Mouse (Mus musculus) spleen, adult 2 months (tissue): Measurements from ENCODE around the gene Nod1.

Source experiments
- CTCF ChIP-seq: fragments of 200-500 bp; IDR thresholded peaks from 2 replicates; pipeline ENCODE4 v1.5.1; 2011; ENCODE audit warnings: mild to moderate bottlenecking, inconsistent platforms; ENCODE audit not compliant: insufficient read depth, insufficient read length, insufficient replicate concordance; ENCODE audit errors: extremely low read depth
- POLR2A ChIP-seq: fragments of 200-500 bp; IDR thresholded peaks from 2 replicates; pipeline ENCODE4 v1.6.1; 2011; ENCODE audit warnings: low read depth, low read length, inconsistent platforms

DNA sequence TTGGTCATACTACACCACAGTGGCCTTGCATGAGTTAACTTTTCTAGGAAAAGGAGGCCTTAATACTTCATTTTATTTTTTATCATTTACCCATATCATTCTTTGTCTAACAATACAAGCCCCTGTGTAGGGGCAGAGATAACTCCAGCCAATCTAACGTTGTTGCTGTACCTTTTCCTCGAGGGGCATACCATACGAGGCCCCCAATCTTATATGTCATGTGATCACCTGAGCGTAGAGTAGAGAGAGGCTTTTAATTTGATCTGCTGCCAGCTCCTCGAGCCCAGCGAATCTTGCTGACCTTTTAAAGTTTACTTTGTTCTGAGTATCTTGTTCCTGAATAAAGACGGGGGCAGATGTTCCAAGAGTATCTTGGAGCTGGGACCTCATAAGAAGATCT, 40.1 kb upstream of the Nod1 start:
- TF ChIP-seq POLR2A: no peak
- no peak for TF ChIP-seq CTCF
